Mouse (Mus musculus) small intestine, adult 2 months (tissue): ENCODE measurements around the gene Acacb.

ENCODE experiments used
- CTCF ChIP-seq: fragments of 200-500 bp; IDR thresholded peaks from 2 replicates; pipeline ENCODE4 v1.5.1; 2012; ENCODE audit warnings: low read depth, mild to moderate bottlenecking, control low read depth, inconsistent platforms, low read length, moderate library complexity, mixed read lengths; ENCODE audit not compliant: insufficient replicate concordance, insufficient read length; ENCODE audit errors: extremely low read depth
- POLR2A ChIP-seq: fragments of 200-500 bp; IDR thresholded peaks from 2 replicates; pipeline ENCODE4 v1.6.1; 2012; ENCODE audit warnings: low read depth, mild to moderate bottlenecking, control low read depth, inconsistent platforms, low read length, moderate library complexity

DNA sequence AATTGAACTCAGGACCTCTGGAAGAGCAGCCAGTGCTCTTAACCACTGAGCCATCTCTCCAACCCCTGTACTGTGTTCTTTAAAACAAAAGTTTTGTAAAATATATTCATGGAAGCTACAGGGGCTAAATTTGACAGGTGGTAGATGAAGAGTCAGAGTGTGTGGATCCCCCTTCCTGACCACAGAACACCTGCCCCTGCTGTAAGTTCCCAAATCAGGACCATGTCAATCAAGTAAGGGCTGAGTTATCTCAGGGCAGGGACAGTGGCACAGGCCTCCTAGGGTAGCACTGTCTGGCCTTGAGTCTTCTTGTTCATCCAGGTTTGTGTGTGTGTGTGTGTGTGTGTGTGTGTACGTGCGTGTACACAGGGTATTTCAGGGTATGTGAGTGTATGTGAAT lies 37.2 kb downstream of the Acacb start:
- no peak for TF ChIP-seq POLR2A
- no peak for TF ChIP-seq CTCF
